Mouse (Mus musculus) intestine, embryonic 14.5 days (tissue): ENCODE measurements around the gene Fam45a. TPM values are rescaled to one million over a fixed set of nuclear protein-coding genes. Genes with fewer than 3 reads are reported as not detected.
A peak's percentile ranks its signal among the peaks of the same experiment; 100 is the strongest.

Source experiments
- ATAC-seq: fragments of 200-750 bp; cut with Nextera tagmentation; replicated peaks from 2 replicates; pipeline ENCODE4 v1.8.0; 2017; ENCODE audit warnings: low read depth, moderate number of reproducible peaks, moderate TSS enrichment, moderate library complexity; ENCODE audit not compliant: low FRiP score, low TSS enrichment
- DNase-seq: peaks from one replicate; pipeline ENCODE4 v3.0.0-alpha.2; 2018; ENCODE audit warnings: low spot score
- H3K27ac ChIP-seq: fragments of 300-500 bp; sonication (generic); 2 replicates; pipeline ENCODE4 v1.5.1; 2014; ENCODE audit warnings: low read depth, mild to moderate bottlenecking, control low read depth
- H3K27me3 ChIP-seq: fragments of 300-500 bp; sonication (generic); replicated peaks from 2 replicates; pipeline ENCODE4 v1.6.1; 2014; ENCODE audit warnings: low read length, control low read depth; ENCODE audit not compliant: control insufficient read depth, insufficient read depth
- H3K36me3 ChIP-seq: fragments of 300-500 bp; sonication (generic); 2 replicates; pipeline ENCODE4 v1.6.1; 2014; ENCODE audit warnings: low read length, control low read depth; ENCODE audit not compliant: control insufficient read depth, insufficient read depth
- H3K4me1 ChIP-seq: fragments of 300-500 bp; sonication (generic); replicated peaks from 2 replicates; pipeline ENCODE4 v1.6.1; 2014; ENCODE audit warnings: low read length, control low read depth, mixed read lengths; ENCODE audit not compliant: control insufficient read depth, insufficient read depth
- H3K4me2 ChIP-seq: fragments of 300-500 bp; sonication (generic); 2 replicates; pipeline ENCODE4 v1.6.1; 2014; ENCODE audit warnings: low read length
- H3K4me3 ChIP-seq: fragments of 300-500 bp; sonication (generic); 2 replicates; pipeline ENCODE4 v1.5.1; 2014; ENCODE audit warnings: low read depth, low read length, control low read depth, mixed read lengths
- H3K9ac ChIP-seq: fragments of 300-500 bp; sonication (generic); 2 replicates; pipeline ENCODE4 v1.6.1; 2014; ENCODE audit warnings: mild to moderate bottlenecking, low read length
- H3K9me3 ChIP-seq: fragments of 300-500 bp; sonication (generic); 2 replicates; pipeline ENCODE4 v1.6.1; 2016; ENCODE audit warnings: low read length, control low read depth; ENCODE audit not compliant: control insufficient read depth
- WGBS: fragments of 180-500 bp; shearing (Covaris S2); extraction: QIAGEN DNeasy Blood & Tissue Kit; methylation state at CpG from one replicate; pipeline ENCODE4 v1.1.7; 2014; 5-methylcytosine and 5-hydroxymethylcytosine counted together
- polyA plus RNA-seq: library from polyadenylated mRNA; unstranded; fragments of >200 nt; fragmentation: Nextera tagmentation; extraction: Ambion mirVana; gene quantifications from 2 replicates; pipeline ENCODE4 v1.2.1, GENCODE M21; 2014

The Fam45a gene
- polyA plus RNA-seq, 1 experiment from 2014 or later: 29.8 TPM

DNA sequence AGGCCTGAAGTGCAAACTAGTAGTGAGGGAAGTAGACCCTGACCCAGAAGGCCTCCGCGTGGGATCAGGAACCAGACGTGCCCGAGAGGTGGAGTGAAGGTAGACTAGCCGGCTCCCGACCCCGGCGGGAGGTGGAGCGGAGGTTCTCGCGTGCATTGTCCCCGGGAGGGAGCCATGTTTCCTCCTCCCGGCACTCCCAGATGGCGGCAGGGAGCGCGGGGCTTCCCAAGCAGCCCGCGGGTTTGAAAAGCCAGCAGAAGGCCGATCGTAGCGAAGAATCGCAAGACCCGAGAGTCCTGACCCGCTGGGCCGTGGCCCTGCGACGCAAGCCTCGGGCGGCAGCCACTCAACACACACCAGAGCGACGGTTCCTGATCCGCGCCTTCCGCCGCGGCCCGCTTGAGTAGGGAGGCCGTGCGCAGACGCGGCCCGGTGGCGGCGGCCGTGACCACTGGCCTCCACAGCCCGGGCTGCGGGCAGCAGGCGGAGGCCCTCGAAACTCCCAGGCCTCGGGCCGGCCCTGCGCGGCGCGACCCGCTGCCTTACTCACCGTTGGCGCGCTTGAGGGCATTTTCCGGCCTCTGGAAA lies 21.4 kb upstream of the Fam45a start:
- H3K4me2 ChIP-seq: peak overlapping the region; percentile 93
- no peaks in the 10 kb centered on the region for H3K27me3 ChIP-seq
- peak overlapping the region; percentile 100 for H3K9ac ChIP-seq
- under 1% methylated on average over 57 of the region's 60 CpGs for WGBS
- peak overlapping the region; percentile 99 for H3K27ac ChIP-seq
- H3K9me3 ChIP-seq: no peaks in the 10 kb centered on the region
- H3K4me1 ChIP-seq: peaks cover 12% of the 10 kb centered on the region; the same call in 1 of the 2 replicates
- H3K4me3 ChIP-seq: peak overlapping the region; percentile 98
- peak; percentile 59 for ATAC-seq
- DNase-seq: peak; percentile 86
- H3K36me3 ChIP-seq: no peaks in the 10 kb centered on the region

DNA sequence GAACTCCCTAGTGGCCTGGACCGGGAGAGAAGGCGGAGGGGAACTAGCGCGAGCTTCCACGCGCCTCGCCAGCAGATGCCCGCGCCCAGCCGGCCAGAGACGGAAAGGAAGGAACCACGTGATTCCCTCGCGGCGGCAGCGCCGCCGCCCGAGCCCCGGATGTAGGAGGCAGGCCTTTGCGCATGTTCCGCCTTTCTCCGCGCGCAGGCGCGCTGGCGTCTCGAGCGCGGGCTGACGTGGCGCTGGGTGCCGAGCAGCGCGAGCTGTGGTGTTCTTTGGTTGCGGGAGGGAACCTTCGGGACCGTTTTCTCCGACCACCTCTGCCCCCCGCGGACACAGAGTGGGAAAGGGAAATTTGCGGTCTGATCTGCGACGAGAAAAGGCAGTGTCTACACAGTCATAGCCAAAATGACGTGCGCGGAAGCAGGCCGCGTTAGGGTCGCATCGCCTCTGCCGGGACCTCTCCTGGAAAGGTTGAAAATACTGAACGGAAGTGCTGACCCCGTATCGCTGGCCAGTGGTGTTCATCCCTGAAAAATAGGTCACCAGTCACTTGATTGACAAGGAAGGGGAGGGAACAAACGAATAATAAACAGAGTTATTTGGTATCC lies 20.7 kb upstream of the Fam45a start, which contains the start of gene Eif3a:
TSS of gene Eif3a (minus strand) at position 108 of the 611 bp plus-strand sequence.
- peak within 1 kb of the TSS; percentile 93 for H3K4me2 ChIP-seq
- WGBS: under 1% methylated on average over 50 of the region's 57 CpGs
- no peaks in the 10 kb centered on the region for H3K36me3 ChIP-seq
- peak within 1 kb of the TSS; percentile 99 for H3K27ac ChIP-seq
- H3K9me3 ChIP-seq: no peaks in the 10 kb centered on the region
- H3K4me1 ChIP-seq: peaks cover 12% of the 10 kb centered on the region; the same call in 1 of the 2 replicates
- H3K9ac ChIP-seq: peak within 1 kb of the TSS; percentile 100
- H3K27me3 ChIP-seq: no peaks in the 10 kb centered on the region
- peak within 1 kb of the TSS; percentile 98 for H3K4me3 ChIP-seq
- DNase-seq: peak; percentile 95
- peak; percentile 94 for ATAC-seq

DNA sequence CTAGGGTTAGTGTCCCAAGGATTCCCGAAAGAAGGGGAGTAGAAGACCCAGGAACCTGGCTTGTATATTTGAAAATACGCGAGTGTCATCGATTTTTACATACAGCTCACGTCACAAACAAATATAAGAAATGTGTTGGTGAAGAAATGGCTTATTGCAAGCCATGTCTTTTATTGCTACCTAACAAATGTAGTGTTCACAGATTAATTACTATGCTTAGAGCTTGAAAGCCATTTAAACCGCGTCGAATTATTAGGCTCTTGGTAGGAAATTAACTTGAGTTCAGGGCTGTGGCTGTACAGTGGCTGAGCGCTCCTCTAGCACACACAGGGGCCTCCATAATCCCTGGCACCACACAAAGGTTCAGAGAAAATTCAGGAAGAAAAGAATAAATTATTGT lies 20.2 kb upstream of the Fam45a start:
- Histone ChIP-seq H3K4me1 (peaks cover 12% of the 10 kb centered on the region; the same call in 1 of the 2 replicates), H3K27ac (peak overlapping the region; percentile 99), H3K9ac (peak overlapping the region; percentile 100), H3K9me3 (no peaks in the 10 kb centered on the region), H3K27me3 (no peaks in the 10 kb centered on the region), H3K36me3 (no peaks in the 10 kb centered on the region), H3K4me3 (peak overlapping the region; percentile 98), H3K4me2 (peak overlapping the region; percentile 93)
- ATAC-seq (no peak), DNase-seq (no peak)
- WGBS: 17% methylated on average over 9 of the region's 9 CpGs

DNA sequence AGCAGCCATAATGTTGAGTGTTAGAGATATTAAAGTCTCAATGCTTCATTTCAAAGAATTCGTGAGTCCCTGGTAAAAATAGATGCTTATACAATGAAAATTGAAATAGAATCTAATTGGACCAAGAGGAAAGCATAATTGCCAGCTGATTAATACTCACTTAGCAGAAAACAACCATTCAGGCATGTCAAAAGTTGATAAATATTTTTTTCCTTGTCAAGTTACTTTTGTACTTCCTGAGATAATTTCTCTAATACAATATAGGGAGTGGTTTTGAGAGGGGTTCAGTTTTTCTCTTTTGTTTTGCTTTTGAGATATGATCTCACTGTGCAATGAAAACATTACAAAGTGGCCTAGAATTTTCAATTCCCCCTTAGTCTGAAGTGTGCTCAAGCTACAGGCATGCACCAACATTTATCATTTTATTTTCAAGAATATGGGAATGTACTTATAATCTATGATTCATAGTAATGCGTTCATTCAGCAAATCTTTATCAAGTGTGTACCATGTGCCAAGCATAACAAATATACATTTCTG lies 18.1 kb upstream of the Fam45a start:
- Histone ChIP-seq H3K9ac (no peak overlapping the region), H3K27ac (no peak overlapping the region), H3K4me1 (no peaks in the 10 kb centered on the region; the same call in 1 of the 2 replicates), H3K36me3 (no peaks in the 10 kb centered on the region), H3K27me3 (no peaks in the 10 kb centered on the region), H3K4me2 (no peak overlapping the region), H3K9me3 (no peaks in the 10 kb centered on the region), H3K4me3 (no peak overlapping the region)
- ATAC-seq (no peak), DNase-seq (no peak)
- 82% methylated on average over 2 of the region's 2 CpGs for WGBS

DNA sequence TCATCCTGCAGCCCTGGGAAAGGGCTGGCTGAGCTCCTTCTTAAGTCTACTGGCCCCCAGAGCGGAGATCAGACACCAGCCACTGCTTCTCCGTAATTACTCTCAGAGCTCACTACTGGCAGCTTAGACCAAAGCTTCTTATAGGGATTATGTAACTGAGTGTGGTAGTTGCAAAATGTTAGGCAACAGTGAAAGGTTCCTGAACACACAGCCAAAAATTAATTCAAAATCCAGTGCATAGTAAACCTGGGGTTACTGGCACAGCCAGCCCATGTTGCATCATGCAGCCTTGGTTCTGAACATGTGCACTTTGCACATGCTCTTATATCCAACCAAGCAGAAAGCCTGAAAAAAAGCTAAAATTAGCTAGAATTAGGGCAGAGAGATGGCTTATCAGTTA lies 16.1 kb upstream of the Fam45a start:
- Histone ChIP-seq H3K4me1 (no peaks in the 10 kb centered on the region), H3K27me3 (no peaks in the 10 kb centered on the region), H3K9me3 (no peaks in the 10 kb centered on the region), H3K27ac (no peak overlapping the region), H3K4me3 (no peak overlapping the region), H3K36me3 (no peaks in the 10 kb centered on the region), H3K9ac (no peak overlapping the region), H3K4me2 (no peak overlapping the region)
- ATAC-seq (no peak), DNase-seq (no peak)
- 86% methylated on average over 2 of the region's 2 CpGs for WGBS

DNA sequence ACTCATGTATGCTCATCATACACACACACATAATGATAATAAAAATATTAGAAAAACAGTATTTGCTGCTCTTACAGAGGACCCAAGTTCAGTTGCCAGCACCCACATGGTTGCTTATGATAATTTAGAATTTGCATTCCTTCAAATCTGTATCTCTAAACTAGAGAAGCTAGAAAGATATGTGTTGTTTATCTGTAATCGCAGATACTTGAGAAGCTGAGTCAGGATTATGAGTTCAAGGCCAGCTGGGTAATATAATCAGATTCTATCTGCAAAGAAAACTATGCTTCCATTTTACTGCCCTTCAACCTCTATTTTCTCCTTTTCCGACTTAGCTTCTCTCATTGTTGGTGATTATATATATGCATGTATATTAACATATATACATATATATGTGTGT lies 14.0 kb upstream of the Fam45a start:
- no peak for DNase-seq
- Histone ChIP-seq H3K36me3 (no peaks in the 10 kb centered on the region), H3K9me3 (no peaks in the 10 kb centered on the region), H3K4me1 (no peaks in the 10 kb centered on the region), H3K4me2 (no peak overlapping the region), H3K9ac (no peak overlapping the region), H3K27ac (no peak overlapping the region), H3K4me3 (no peak overlapping the region), H3K27me3 (no peaks in the 10 kb centered on the region)
- no peak for ATAC-seq
- 88% methylated on average over 2 of the region's 2 CpGs for WGBS

DNA sequence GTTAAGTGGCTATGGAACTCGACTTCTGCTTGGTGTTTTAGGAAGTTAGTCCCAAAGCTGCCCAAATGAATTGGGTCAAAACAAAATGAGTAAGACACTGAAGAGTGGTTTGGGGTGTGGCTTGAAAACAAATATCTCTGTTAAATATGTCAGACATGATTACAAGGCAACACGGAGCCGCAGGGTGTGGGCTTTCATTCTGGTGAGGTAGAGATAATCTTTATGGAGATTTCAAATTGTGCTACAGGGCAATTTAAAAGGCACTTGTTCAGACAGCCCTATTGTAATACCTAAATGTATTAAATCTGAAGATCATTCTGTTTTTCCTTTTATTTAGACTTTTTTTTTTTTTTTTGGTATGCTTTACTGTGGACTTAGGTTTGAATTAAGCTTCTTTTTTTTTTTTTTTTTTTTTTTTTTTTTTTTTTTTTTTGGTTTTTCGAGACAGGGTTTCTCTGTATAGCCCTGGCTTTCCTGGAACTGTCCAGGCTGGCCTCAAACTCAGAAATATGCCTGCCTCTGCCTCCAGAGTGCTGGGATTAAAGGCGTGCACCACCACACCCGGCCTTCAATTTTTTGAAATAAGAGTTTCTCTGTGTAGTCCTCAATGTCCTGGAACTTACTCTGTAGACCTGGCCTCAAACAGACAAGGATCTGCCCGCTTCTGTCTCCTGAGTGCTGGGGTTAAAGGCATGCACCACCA lies 11.4 kb upstream of the Fam45a start:
- Histone ChIP-seq H3K27ac (no peak overlapping the region), H3K36me3 (no peaks in the 10 kb centered on the region), H3K9me3 (no peaks in the 10 kb centered on the region), H3K4me2 (no peak overlapping the region), H3K9ac (no peak overlapping the region), H3K4me1 (no peaks in the 10 kb centered on the region), H3K27me3 (no peaks in the 10 kb centered on the region), H3K4me3 (no peak overlapping the region)
- DNase-seq (no peak), ATAC-seq (no peak)
- 81% methylated on average over 7 of the region's 7 CpGs for WGBS

DNA sequence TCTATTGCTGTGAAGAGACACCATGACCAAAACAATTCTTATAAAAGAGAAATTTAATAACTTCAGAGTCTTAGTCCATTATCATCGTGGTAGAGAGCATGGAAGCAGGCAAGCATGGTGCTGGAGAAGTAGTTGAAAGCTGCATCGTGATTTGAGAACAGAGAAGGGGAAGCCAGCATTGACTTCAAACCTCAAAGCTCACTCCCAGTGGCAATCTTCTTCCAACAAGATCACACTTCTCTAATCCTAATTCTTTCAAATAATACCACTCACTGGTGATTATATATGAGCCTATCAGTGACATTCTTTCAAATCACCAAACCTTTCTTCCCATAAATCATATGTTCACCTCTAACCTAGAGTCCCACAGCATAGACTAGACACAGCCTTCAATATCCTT lies 6.5 kb upstream of the Fam45a start:
- no peaks in the 10 kb centered on the region for H3K36me3 ChIP-seq
- DNase-seq (no peak), ATAC-seq (no peak)
- no peak overlapping the region for H3K9ac ChIP-seq
- no peaks in the 10 kb centered on the region for H3K9me3 ChIP-seq
- no peak overlapping the region for H3K4me3 ChIP-seq
- no peak overlapping the region for H3K4me2 ChIP-seq
- 68% methylated on average over 2 of the region's 2 CpGs for WGBS
- no peaks in the 10 kb centered on the region for H3K27me3 ChIP-seq
- no peak overlapping the region for H3K27ac ChIP-seq
- no peaks in the 10 kb centered on the region for H3K4me1 ChIP-seq
